Mouse (Mus musculus): Measurements from ENCODE around the gene Osbp2. TPM values are rescaled to one million over a fixed set of nuclear protein-coding genes. Genes with fewer than 3 reads are reported as not detected.

Gene Osbp2
- total RNA-seq, 2 experiments from 2014 or later: 75.7 to 80.7 TPM

- DNase-seq: no peak
Observed at GRCm38 (mm10) chr11:3823378-3823777, 40.3 kb downstream of the Osbp2 start.

GRCm38 (mm10) chr11:3817986-3818758 is 45.5 kb downstream of the Osbp2 start:
- DNase-seq: no peak

GRCm38 (mm10) chr11:3815951-3816350 is 47.8 kb downstream of the Osbp2 start:
- no peak for DNase-seq

GRCm38 (mm10) chr11:3813340-3813739 is 50.4 kb downstream of the Osbp2 start:
- no peak for DNase-seq

GRCm38 (mm10) chr11:3808162-3808561 is 55.5 kb downstream of the Osbp2 start:
- DNase-seq: no peak

GRCm38 (mm10) chr11:3805362-3805761 is 58.3 kb downstream of the Osbp2 start:
- DNase-seq: no peak

- DNase-seq: no peak
Observed at GRCm38 (mm10) chr11:3804639-3805038, 59.1 kb downstream of the Osbp2 start.

- no peak for DNase-seq
Observed at GRCm38 (mm10) chr11:3802057-3802456, 61.6 kb downstream of the Osbp2 start.

- DNase-seq: peak in 1 of 2 experiments; percentile 12
Observed at GRCm38 (mm10) chr11:3797631-3798215, 66.0 kb downstream of the Osbp2 start.

- no peak for DNase-seq
Observed at GRCm38 (mm10) chr11:3790736-3791135, 73.0 kb downstream of the Osbp2 start.

- DNase-seq: no peak
Observed at GRCm38 (mm10) chr11:3789919-3790318, 73.8 kb downstream of the Osbp2 start.

GRCm38 (mm10) chr11:3786564-3786963 is 77.1 kb downstream of the Osbp2 start:
- peak; percentile 83 to 89 for DNase-seq

- no peak for DNase-seq
Observed at GRCm38 (mm10) chr11:3775263-3775644, 88.4 kb downstream of the Osbp2 start.

- no peak for DNase-seq
Observed at GRCm38 (mm10) chr11:3774463-3775262, 89.0 kb downstream of the Osbp2 start.

GRCm38 (mm10) chr11:3773782-3774462 is 89.8 kb downstream of the Osbp2 start:
- DNase-seq: no peak

- no peak for DNase-seq
Observed at GRCm38 (mm10) chr11:3773136-3773535, 90.6 kb downstream of the Osbp2 start.

GRCm38 (mm10) chr11:3771348-3771747 is 92.4 kb downstream of the Osbp2 start:
- no peak for DNase-seq

- DNase-seq: no peak
Observed at GRCm38 (mm10) chr11:3767830-3768229, 95.9 kb downstream of the Osbp2 start.

- no peak for DNase-seq
Observed at GRCm38 (mm10) chr11:3766964-3767363, 96.7 kb downstream of the Osbp2 start.

GRCm38 (mm10) chr11:3764352-3764751 is 99.4 kb downstream of the Osbp2 start:
- DNase-seq: no peak

GRCm38 (mm10) chr11:3761775-3762501 is 101.8 kb downstream of the Osbp2 start:
- DNase-seq: no peak

- DNase-seq: no peak
Observed at GRCm38 (mm10) chr11:3761339-3761738, 102.4 kb downstream of the Osbp2 start.

Measured in layer of hippocampus, postnatal 36 days (tissue).